Mouse (Mus musculus): ENCODE measurements around the gene Phactr1.

DNA sequence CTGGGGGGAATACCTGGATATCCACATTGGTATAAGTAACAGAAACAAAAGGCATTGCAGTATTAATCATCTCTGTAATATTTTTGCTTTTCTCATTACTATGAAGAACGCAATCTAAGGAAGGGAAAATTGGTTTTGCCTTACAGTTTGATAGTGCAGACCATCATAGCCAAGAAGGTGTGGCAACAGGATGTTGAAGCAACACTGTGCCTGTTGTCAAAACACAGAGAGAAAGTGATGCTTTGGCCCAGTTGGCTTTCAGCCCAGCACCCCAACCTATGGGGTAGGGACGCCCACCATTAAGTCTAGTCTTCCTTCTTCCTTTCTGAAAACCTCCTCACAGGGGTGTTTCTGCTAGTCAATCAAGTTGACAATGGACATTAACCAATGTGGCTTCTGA lies 294.1 kb downstream of the Phactr1 start:
- TF ChIP-seq ZC3H11A (IDR thresholded peaks at IDR 0.05; ENCODE audit: borderline replicate concordance, low read depth, low read length): no peak
- TF ChIP-seq CHD2 (IDR thresholded peaks at IDR 0.05; ENCODE audit: low read depth, low read length): no peak
- no peak for TF ChIP-seq ZNF384 (IDR thresholded peaks at IDR 0.05; ENCODE audit: low read depth, low read length)
